Mouse (Mus musculus) myocyte (in vitro differentiated cells): Measurements from ENCODE around the gene Sycn. TPM values are rescaled to one million over a fixed set of nuclear protein-coding genes. Genes with fewer than 3 reads are reported as not detected.

Experiments
- H3K27me3 ChIP-seq: one replicate; pipeline ENCODE4 v1.6.1; 2011; ENCODE audit not compliant: control insufficient read depth, insufficient read depth, insufficient read length
- H3K36me3 ChIP-seq: one replicate; pipeline ENCODE4 v1.6.1; 2011; ENCODE audit not compliant: control insufficient read depth, insufficient read depth
- H3K4me2 ChIP-seq: one replicate; pipeline ENCODE4 v1.6.1; 2011; ENCODE audit warnings: low read depth, control low read depth
- H3K4me3 ChIP-seq: one replicate; pipeline ENCODE4 v1.5.1; 2011; ENCODE audit warnings: mild to moderate bottlenecking, control low read depth, moderate library complexity
- H3K79me2 ChIP-seq: one replicate; pipeline ENCODE4 v1.6.1; 2011; ENCODE audit not compliant: control insufficient read depth, insufficient read depth
- H3ac ChIP-seq: one replicate; pipeline ENCODE4 v1.6.1; 2011; ENCODE audit not compliant: control insufficient read depth, insufficient read length
- CEBPB ChIP-seq: IDR thresholded peaks from 2 replicates; pipeline ENCODE4 v1.6.1; 2011; ENCODE audit warnings: mild to moderate bottlenecking, moderate library complexity; ENCODE audit not compliant: poor library complexity, insufficient read depth, severe bottlenecking
- E2F4 ChIP-seq: IDR thresholded peaks from one replicate; pipeline ENCODE4 v1.6.1; 2011; ENCODE audit warnings: mild to moderate bottlenecking, control low read depth, moderate library complexity; ENCODE audit not compliant: insufficient read depth
- MAX ChIP-seq: IDR thresholded peaks from one replicate; pipeline ENCODE4 v1.6.1; 2011; ENCODE audit warnings: low read depth, mild to moderate bottlenecking, control low read depth
- MYOD1 ChIP-seq, 3 experiments: IDR thresholded peaks; one replicate each; pipeline ENCODE4 v1.6.1; 2011; ENCODE audit warnings: control low read depth in 2 of 3, low read depth in 2 of 3, mild to moderate bottlenecking in 2 of 3, moderate library complexity in 1 of 3; ENCODE audit not compliant: insufficient read length in 2 of 3, control insufficient read depth in 1 of 3
- MYOG ChIP-seq, 3 experiments: IDR thresholded peaks; one replicate each; pipeline ENCODE4 v1.6.1; 2011; ENCODE audit warnings: control low read depth in 2 of 3, low read depth in 2 of 3, mild to moderate bottlenecking in 2 of 3; ENCODE audit not compliant: insufficient read length in 2 of 3, control insufficient read depth in 1 of 3, insufficient read depth in 1 of 3
- POLR2A ChIP-seq: IDR thresholded peaks from one replicate; pipeline ENCODE4 v1.6.1; 2011; ENCODE audit warnings: low read depth, mild to moderate bottlenecking, control low read depth, moderate library complexity; ENCODE audit not compliant: insufficient read length
- POLR2AphosphoS2 ChIP-seq: IDR thresholded peaks from one replicate; pipeline ENCODE4 v1.6.1; 2011; ENCODE audit warnings: low read depth, control low read depth; ENCODE audit not compliant: insufficient read length
- REST ChIP-seq: IDR thresholded peaks from one replicate; pipeline ENCODE4 v1.6.1; 2011; ENCODE audit warnings: mild to moderate bottlenecking, control low read depth, moderate library complexity; ENCODE audit not compliant: insufficient read depth, insufficient read length
- SRF ChIP-seq: IDR thresholded peaks from one replicate; pipeline ENCODE4 v1.6.1; 2011; ENCODE audit warnings: low read depth; ENCODE audit not compliant: control insufficient read depth, insufficient read length
- TCF12 ChIP-seq: IDR thresholded peaks from one replicate; pipeline ENCODE4 v1.6.1; 2011; ENCODE audit warnings: mild to moderate bottlenecking, control low read depth; ENCODE audit not compliant: poor library complexity, insufficient read depth, severe bottlenecking
- TCF3 ChIP-seq: IDR thresholded peaks from one replicate; pipeline ENCODE4 v1.6.1; 2011; ENCODE audit warnings: low read depth, control low read depth; ENCODE audit not compliant: insufficient read length
- USF1 ChIP-seq: IDR thresholded peaks from one replicate; pipeline ENCODE4 v1.6.1; 2011; ENCODE audit warnings: low read depth, mild to moderate bottlenecking, control low read depth, moderate library complexity
- polyA plus RNA-seq: library from polyadenylated mRNA; unstranded; fragments of >200 nt; fragmentation: generic; extraction: Trizol; gene quantifications from one replicate; pipeline ENCODE4 v1.2.1, GENCODE M21; 2012; ENCODE audit warnings: missing spikeins

Gene Sycn
- polyA plus RNA-seq, 1 experiment: not detected

GRCm38 (mm10) chr7:28585001-28585400 is 44.3 kb downstream of the Sycn start:
- H3K27me3 ChIP-seq: no peaks in the 10 kb centered on the region
- H3K4me3 ChIP-seq: no peak overlapping the region
- no peak overlapping the region for H3ac ChIP-seq
- no peaks in the 10 kb centered on the region for H3K36me3 ChIP-seq
- peak in 1 of 3 experiments; percentile 11 for TF ChIP-seq MYOG (IDR thresholded peaks at IDR 0.05; ENCODE audit: control insufficient read depth in 1 of 3, insufficient read depth in 1 of 3, insufficient read length in 2 of 3, low read depth in 2 of 3)
- no peak for TF ChIP-seq E2F4
- no peak for TF ChIP-seq TCF12
- no peak overlapping the region for H3K4me2 ChIP-seq
- peaks cover 68% of the 10 kb centered on the region for H3K79me2 ChIP-seq

- no peak for TF ChIP-seq MAX
- no peak for TF ChIP-seq CEBPB
- no peak for TF ChIP-seq MYOG (IDR thresholded peaks at IDR 0.05; ENCODE audit: control insufficient read depth in 1 of 3, insufficient read depth in 1 of 3, insufficient read length in 2 of 3, low read depth in 2 of 3)
- no peak for TF ChIP-seq MYOD1 (IDR thresholded peaks at IDR 0.05; ENCODE audit: control insufficient read depth in 1 of 3, insufficient read length in 2 of 3, low read depth in 2 of 3)
- no peak for TF ChIP-seq TCF3
- no peak for TF ChIP-seq SRF
- no peak for TF ChIP-seq USF1
- TF ChIP-seq E2F4: no peak
- peaks cover 73% of the 10 kb centered on the region for H3K79me2 ChIP-seq
- peak overlapping the region; percentile 28 for H3K4me2 ChIP-seq
- no peaks in the 10 kb centered on the region for H3K36me3 ChIP-seq
- no peaks in the 10 kb centered on the region for H3K27me3 ChIP-seq
- peak overlapping the region; percentile 13 for H3ac ChIP-seq
- no peak overlapping the region for H3K4me3 ChIP-seq
These were observed 46.2 kb downstream of the Sycn start for GRCm38 (mm10) chr7:28586663-28587411.

GRCm38 (mm10) chr7:28587644-28588043 is 47.0 kb downstream of the Sycn start:
- TF ChIP-seq MYOG (IDR thresholded peaks at IDR 0.05; ENCODE audit: control insufficient read depth in 1 of 3, insufficient read depth in 1 of 3, insufficient read length in 2 of 3, low read depth in 2 of 3): peak in 1 of 3 experiments; percentile 19
- no peak for TF ChIP-seq POLR2A
- no peak for TF ChIP-seq POLR2AphosphoS2
- no peak for TF ChIP-seq REST
- no peak for TF ChIP-seq E2F4
- no peak for TF ChIP-seq CEBPB
- H3K36me3 ChIP-seq: no peaks in the 10 kb centered on the region
- peak overlapping the region; percentile 28 for H3K4me2 ChIP-seq
- H3K4me3 ChIP-seq: no peak overlapping the region
- peaks cover 71% of the 10 kb centered on the region for H3K79me2 ChIP-seq
- no peaks in the 10 kb centered on the region for H3K27me3 ChIP-seq
- peak overlapping the region; percentile 13 for H3ac ChIP-seq

Other genes with a start within 250 kb of the Sycn start
- not detected for gene Selenov, start 249.7 kb upstream of the Sycn start, polyA plus RNA-seq
- gene Dll3, start 238.6 kb upstream of the Sycn start, polyA plus RNA-seq: 0.02 TPM
- gene Timm50, start 228.8 kb upstream of the Sycn start, polyA plus RNA-seq: 83.6 TPM
- 84.2 TPM for gene Supt5, start 202.1 kb upstream of the Sycn start, polyA plus RNA-seq
- 4,542 TPM for gene Rps16, start 190.2 kb upstream of the Sycn start, polyA plus RNA-seq
- gene Plekhg2, start 168.3 kb upstream of the Sycn start, polyA plus RNA-seq: 15.8 TPM
- gene Zfp36, start 160.6 kb upstream of the Sycn start, polyA plus RNA-seq: 7.5 TPM
- gene Med29, start 148.2 kb upstream of the Sycn start, polyA plus RNA-seq: 34.2 TPM
- 34.3 TPM for gene Paf1, start 147.9 kb upstream of the Sycn start, polyA plus RNA-seq
- not detected for gene Gmfg, start 103.4 kb upstream of the Sycn start, polyA plus RNA-seq
- not detected for gene Lrfn1, start 88.9 kb upstream of the Sycn start, polyA plus RNA-seq
- gene Ifnl2, start 30.4 kb upstream of the Sycn start, polyA plus RNA-seq: not detected
- gene Ifnl3, start 18.0 kb upstream of the Sycn start, polyA plus RNA-seq: not detected
- 0.07 TPM for gene Nccrp1, start 6.4 kb downstream of the Sycn start, polyA plus RNA-seq
- gene Samd4b, start 57.3 kb downstream of the Sycn start, polyA plus RNA-seq: 29.4 TPM
- gene Pak4, start 57.3 kb downstream of the Sycn start, polyA plus RNA-seq: 27.5 TPM
- gene Acp7, start 90.4 kb downstream of the Sycn start, polyA plus RNA-seq: not detected
- gene Fbxo27, start 152.0 kb downstream of the Sycn start, polyA plus RNA-seq: not detected
- 33.1 TPM for gene Fbxo17, start 175.9 kb downstream of the Sycn start, polyA plus RNA-seq
- gene Mrps12, start 200.9 kb downstream of the Sycn start, polyA plus RNA-seq: 132 TPM
- 10.5 TPM for gene Sars2, start 201.1 kb downstream of the Sycn start, polyA plus RNA-seq
- gene Ccer2, start 215.3 kb downstream of the Sycn start, polyA plus RNA-seq: not detected
- gene Sirt2, start 225.8 kb downstream of the Sycn start, polyA plus RNA-seq: 100.0 TPM
- gene Nfkbib, start 226.6 kb downstream of the Sycn start, polyA plus RNA-seq: 59.3 TPM
- gene Rinl, start 248.1 kb downstream of the Sycn start, polyA plus RNA-seq: 0.12 TPM